25 mouse cellular contexts compared by ENCODE assay signal in genomic region chr14:80097238-80097637, GRCm38 (mm10).
DNase-seq lines count a peak whose midpoint lies in the region; ATAC-seq and TF ChIP-seq lines count a peak whose summit lies in the region.
"Had no signal": no experiment of that assay in that cellular context is flagged by ENCODE, and none has a peak within 500 bp of the region (broad histone marks: within the 10 kb centered on the region; RNA-seq: fewer than 3 reads in every experiment).

No protein-coding gene starts in this region.

- peaks cover 17% of the 10 kb centered on the region for H3K4me1 ChIP-seq in forebrain, embryonic 10.5 days
- H3K4me1 ChIP-seq in forebrain, postnatal 0 days (ENCODE audit: insufficient read depth): no peaks in the 10 kb centered on the region
- no peaks in the 10 kb centered on the region for H3K4me1 ChIP-seq in kidney, embryonic 15.5 days
- H3K4me1 ChIP-seq in kidney, postnatal 0 days (replicated peaks; ENCODE audit: insufficient read depth, low read length): no peaks in the 10 kb centered on the region
- H3K4me1 ChIP-seq: embryonic facial prominence, embryonic 10.5 days; embryonic facial prominence, embryonic 12.5 days had no signal

- 46% methylated on average over 1 of the region's 1 CpGs for WGBS in forebrain, embryonic 10.5 days
- 34% methylated on average over 1 of the region's 1 CpGs for WGBS in forebrain, postnatal 0 days
- WGBS in kidney, embryonic 15.5 days: 21% methylated on average over 1 of the region's 1 CpGs
- WGBS in kidney, postnatal 0 days: 29% methylated on average over 1 of the region's 1 CpGs

- ATAC-seq in forebrain, postnatal 0 days: no peak
- peak; percentile 52; the same call in 1 of the 2 replicates for ATAC-seq in kidney, embryonic 15.5 days (replicated peaks; ENCODE audit: low FRiP score)
- no peak for ATAC-seq in kidney, postnatal 0 days (replicated peaks; ENCODE audit: low FRiP score, low read depth)
- ATAC-seq: activated CD4-positive, CD25-positive, alpha-beta regulatory T cell, adult 4 months; CD4-positive, CD25-positive, alpha-beta regulatory T cell, adult 4 months; forebrain, embryonic 14.5 days; forebrain, embryonic 16.5 days; Patski had no signal

- peak overlapping the region; percentile 62 for H3K27ac ChIP-seq in forebrain, embryonic 10.5 days
- no peak overlapping the region for H3K27ac ChIP-seq in forebrain, postnatal 0 days (ENCODE audit: low read depth, low read length)
- peak overlapping the region; percentile 42 for H3K27ac ChIP-seq in kidney, embryonic 15.5 days
- no peak overlapping the region for H3K27ac ChIP-seq in kidney, postnatal 0 days
- H3K27ac ChIP-seq: embryonic facial prominence, embryonic 10.5 days; embryonic facial prominence, embryonic 12.5 days; forebrain, embryonic 12.5 days had no signal

- H3K9ac ChIP-seq in forebrain, postnatal 0 days: no peak overlapping the region
- H3K9ac ChIP-seq in kidney, embryonic 15.5 days: no peak overlapping the region
- no peak overlapping the region for H3K9ac ChIP-seq in kidney, postnatal 0 days (ENCODE audit: low read depth, low read length)
- H3K9ac ChIP-seq: embryonic facial prominence, embryonic 12.5 days; forebrain, embryonic 12.5 days had no signal

- DNase-seq in forebrain, embryonic 10.5 days (ENCODE audit: extremely low spot score, low spot score): no peak
- DNase-seq in forebrain, postnatal 0 days: no peak
- no peak for DNase-seq in kidney, postnatal 14 days
- peak; percentile 17 for DNase-seq in kidney, postnatal 0 days (ENCODE audit: low spot score)
- DNase-seq in kidney, adult 9 months: no peak
- DNase-seq: adrenal gland, adult 8-10 months; adrenal gland, postnatal 14 days; adrenal gland, postnatal 36 days; B cell, adult 2 months; cerebellum, adult 11-12 months; cerebellum, adult 2 months; cerebellum, adult 9-10 months; cerebellum, postnatal 10 days; cerebellum, postnatal 25 days had no signal

- H3K4me2 ChIP-seq in forebrain, postnatal 0 days (ENCODE audit: low read depth): no peak overlapping the region
- no peak overlapping the region for H3K4me2 ChIP-seq in kidney, embryonic 15.5 days
- no peak overlapping the region for H3K4me2 ChIP-seq in kidney, postnatal 0 days (ENCODE audit: low read length)
- H3K4me2 ChIP-seq: embryonic facial prominence, embryonic 12.5 days; forebrain, embryonic 12.5 days had no signal

- no peak for TF ChIP-seq CTCF in forebrain, postnatal 0 days (IDR thresholded peaks at IDR 0.05; ENCODE audit: low read depth)
- TF ChIP-seq CTCF in kidney, postnatal 0 days (IDR thresholded peaks at IDR 0.05; ENCODE audit: low read depth): no peak

- H3K9me3 ChIP-seq in forebrain, embryonic 10.5 days: no peaks in the 10 kb centered on the region
- no peaks in the 10 kb centered on the region for H3K9me3 ChIP-seq in forebrain, postnatal 0 days (ENCODE audit: low read length)
- H3K9me3 ChIP-seq in kidney, embryonic 15.5 days (replicated peaks): no peaks in the 10 kb centered on the region
- no peaks in the 10 kb centered on the region for H3K9me3 ChIP-seq in kidney, postnatal 0 days (replicated peaks; ENCODE audit: low read length)
- H3K9me3 ChIP-seq: embryonic facial prominence, embryonic 10.5 days; embryonic facial prominence, embryonic 12.5 days; forebrain, embryonic 12.5 days had no signal

- H3K27me3 ChIP-seq in forebrain, embryonic 10.5 days (ENCODE audit: poor library complexity, severe bottlenecking): no peaks in the 10 kb centered on the region
- H3K27me3 ChIP-seq in forebrain, postnatal 0 days (ENCODE audit: insufficient read depth, low read length): no peaks in the 10 kb centered on the region
- H3K27me3 ChIP-seq in kidney, embryonic 15.5 days: no peaks in the 10 kb centered on the region
- H3K27me3 ChIP-seq in kidney, postnatal 0 days (ENCODE audit: insufficient read depth, low read length): no peaks in the 10 kb centered on the region
- H3K27me3 ChIP-seq: CH12.LX; embryonic facial prominence, embryonic 12.5 days; forebrain, embryonic 12.5 days; Patski had no signal

- no peaks in the 10 kb centered on the region for H3K36me3 ChIP-seq in forebrain, embryonic 10.5 days (replicated peaks)
- no peaks in the 10 kb centered on the region for H3K36me3 ChIP-seq in forebrain, postnatal 0 days (ENCODE audit: insufficient read depth)
- H3K36me3 ChIP-seq in kidney, embryonic 15.5 days: no peaks in the 10 kb centered on the region
- no peaks in the 10 kb centered on the region for H3K36me3 ChIP-seq in kidney, postnatal 0 days (ENCODE audit: insufficient read depth, low read length)
- H3K36me3 ChIP-seq: embryonic facial prominence, embryonic 10.5 days; embryonic facial prominence, embryonic 12.5 days; forebrain, embryonic 12.5 days; G1E had no signal

- H3K4me3 ChIP-seq in forebrain, embryonic 10.5 days: no peak overlapping the region
- no peak overlapping the region for H3K4me3 ChIP-seq in forebrain, postnatal 0 days (ENCODE audit: low read depth, low read length)
- no peak overlapping the region for H3K4me3 ChIP-seq in kidney, embryonic 15.5 days (replicated peaks)
- H3K4me3 ChIP-seq in kidney, postnatal 0 days (replicated peaks; ENCODE audit: low read depth, low read length): no peak overlapping the region
- H3K4me3 ChIP-seq: embryonic facial prominence, embryonic 10.5 days; embryonic facial prominence, embryonic 12.5 days; forebrain, embryonic 12.5 days had no signal

Comparison
In these comparisons a context has a peak if more than half of its experiments do, and no peak if none do; other contexts are left out.
1. H3K27ac ChIP-seq: peak in forebrain, embryonic 10.5 days (single experiment) and kidney, embryonic 15.5 days (single experiment); none in forebrain, postnatal 0 days (single experiment) and kidney, postnatal 0 days (single experiment).